In genomic region chr3:31309371-31309933, GRCm38 (mm10) we compare ENCODE assay signal across 9 mouse cellular contexts. TPM values are rescaled to one million over a fixed set of nuclear protein-coding genes. Genes with fewer than 3 reads are reported as not detected.
DNase-seq lines count a peak whose midpoint lies in the region; ATAC-seq lines count a peak whose summit lies in the region.
"Had no signal": no experiment of that assay in that cellular context is flagged by ENCODE, and none has a peak within 500 bp of the region (broad histone marks: within the 10 kb centered on the region; RNA-seq: fewer than 3 reads in every experiment).

No protein-coding gene starts in this region.

- H3K27me3 ChIP-seq in heart, embryonic 11.5 days (ENCODE audit: control insufficient read depth, insufficient read depth, low read length) = peaks cover 29% of the 10 kb centered on the region
- no peaks in the 10 kb centered on the region for H3K27me3 ChIP-seq in forebrain, embryonic 15.5 days

- no peak overlapping the region for H3K27ac ChIP-seq in heart, embryonic 11.5 days (ENCODE audit: low read depth, low read length)
- peak overlapping the region; percentile 64; the same call in 1 of the 2 replicates for H3K27ac ChIP-seq in forebrain, embryonic 15.5 days (replicated peaks)
- H3K27ac ChIP-seq: liver, embryonic 14.5 days had no signal

- 2% methylated on average over 36 of the region's 36 CpGs for WGBS in heart, embryonic 11.5 days (ENCODE audit: insufficient replicate concordance)
- under 1% methylated on average over 36 of the region's 36 CpGs for WGBS in forebrain, embryonic 15.5 days

- peak overlapping the region; percentile 60 for H3K4me2 ChIP-seq in heart, embryonic 11.5 days
- H3K4me2 ChIP-seq in forebrain, embryonic 15.5 days (replicated peaks) = peak overlapping the region; percentile 88

- peak overlapping the region; percentile 31 for H3K4me3 ChIP-seq in heart, embryonic 11.5 days (ENCODE audit: low read depth, low read length)
- H3K4me3 ChIP-seq in forebrain, embryonic 15.5 days = peak overlapping the region; percentile 77

- no peak overlapping the region for H3K9ac ChIP-seq in heart, embryonic 11.5 days (ENCODE audit: low read depth, low read length)
- peak overlapping the region; percentile 64 for H3K9ac ChIP-seq in forebrain, embryonic 15.5 days (replicated peaks)
- H3K9ac ChIP-seq: liver, embryonic 14.5 days had no signal

- H3K9me3 ChIP-seq in heart, embryonic 11.5 days (replicated peaks; ENCODE audit: control insufficient read depth, low read length) = no peaks in the 10 kb centered on the region
- H3K9me3 ChIP-seq in forebrain, embryonic 15.5 days = no peaks in the 10 kb centered on the region

- no peak for ATAC-seq in heart, embryonic 11.5 days (replicated peaks; ENCODE audit: insufficient number of reproducible peaks, low FRiP score, low TSS enrichment)
- peak; percentile 77 for ATAC-seq in forebrain, embryonic 15.5 days (replicated peaks)

- no peak for DNase-seq in heart, postnatal 14 days
- DNase-seq in cerebellum, adult 11-12 months = peak; percentile 81
- peak; percentile 59 to 61 for DNase-seq in left cerebral cortex, postnatal 36 days (ENCODE audit: low spot score in 2 of 2)
- DNase-seq in right cerebral cortex, adult 2 months (ENCODE audit: low spot score in 2 of 2) = peak; percentile 53 to 57
- no peak for DNase-seq in thymus, postnatal 14 days
- no peak for DNase-seq in spleen, postnatal 10 days (ENCODE audit: low spot score in 2 of 2)

- no peaks in the 10 kb centered on the region for H3K36me3 ChIP-seq in heart, embryonic 11.5 days (ENCODE audit: control insufficient read depth, insufficient read depth, low read length)
- no peaks in the 10 kb centered on the region for H3K36me3 ChIP-seq in forebrain, embryonic 15.5 days

- intact Hi-C loops in heart, postnatal 14 days (cut with DNase I) = no loop called here
- intact Hi-C loops in left cerebral cortex, postnatal 36 days (cut with DNase I) = loop anchor here (5.0 to 10.0 kb wide), 2 partner anchors 37 to 155 kb away; no protein-coding TSS in a partner anchor

- no peaks in the 10 kb centered on the region for H3K4me1 ChIP-seq in heart, embryonic 11.5 days (ENCODE audit: control insufficient read depth, insufficient read depth, low read length)
- peaks cover 18% of the 10 kb centered on the region for H3K4me1 ChIP-seq in forebrain, embryonic 15.5 days

RNA-seq across cellular contexts. Expression of gene Slc7a14, which starts 0.7 kb away (rescaled TPM):
- 0.53 and 0.82 TPM in 2 replicates for polyA plus RNA-seq in heart, embryonic 11.5 days (2014; fragmentation: Nextera tagmentation; extraction: Ambion mirVana)
- total RNA-seq in heart, postnatal 14 days (2021) = under 1 TPM; 0.10 to 0.12 TPM
- 3.1 and 3.6 TPM in 2 replicates for polyA plus RNA-seq in forebrain, embryonic 15.5 days (2015; fragmentation: Nextera tagmentation; extraction: Ambion mirVana)
- 10 to 100 TPM; 47.9 to 61.0 TPM for total RNA-seq in left cerebral cortex, postnatal 36 days (2021)

Comparison
In these comparisons a context has a peak if more than half of its experiments do, and no peak if none do; other contexts are left out.
1. DNase-seq: peak in cerebellum, adult 11-12 months (single experiment), left cerebral cortex, postnatal 36 days (2 of 2) and right cerebral cortex, adult 2 months (2 of 2); none in heart, postnatal 14 days (0 of 2), thymus, postnatal 14 days (single experiment) and spleen, postnatal 10 days (0 of 2).
2. RNA of gene Slc7a14, which starts 0.7 kb away (total RNA-seq): 47.9 to 61.0 TPM in left cerebral cortex, postnatal 36 days; 0.10 to 0.12 TPM in heart, postnatal 14 days; every median in the first group is over 10 times any median in the second.